Mouse (Mus musculus): Measurements from ENCODE around the gene Samd14.
"Not testable (repeated sequence)": the region's sequence is repeated elsewhere in the genome, so short reads cannot be mapped to it uniquely, and the experiment has no call there.

Gene Samd14

GRCm38 (mm10) chr11:95009629-95010014, at the start of gene Samd14:
Samd14 (plus strand) TSS chr11:95009879.
- DNase-seq (ENCODE audit: low spot score in 2 of 2), result peak; percentile 61 to 91

DNA sequence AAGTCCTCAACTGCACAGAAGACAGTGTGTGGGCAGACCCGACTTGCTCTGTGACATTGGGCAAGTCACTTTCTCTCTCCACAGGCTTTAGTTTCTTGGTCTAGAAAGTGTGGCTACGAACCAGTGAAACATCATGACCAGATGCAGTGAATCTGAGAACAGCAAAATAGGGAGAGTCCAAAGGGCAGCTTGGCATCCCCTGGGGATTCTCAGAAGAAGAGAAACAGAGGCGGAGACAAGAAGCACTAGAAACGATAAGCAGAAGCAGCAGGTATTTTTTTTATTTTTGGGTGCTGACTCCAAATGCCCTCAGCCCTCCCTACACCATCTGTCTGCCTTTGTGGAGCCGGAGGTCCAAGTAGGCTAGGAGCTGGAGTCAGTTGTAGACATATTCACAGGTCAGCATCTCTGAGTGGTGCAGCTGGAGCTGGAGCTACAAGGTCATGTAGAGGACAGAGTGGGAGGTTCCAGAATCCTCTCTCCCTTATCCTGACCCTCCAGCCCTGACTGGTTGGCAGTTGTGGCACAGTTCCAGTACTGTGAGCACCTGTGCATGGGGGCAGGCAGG, 47.1 kb upstream of the Samd14 start:
- no peak for DNase-seq (ENCODE audit: low spot score in 2 of 2)

DNA sequence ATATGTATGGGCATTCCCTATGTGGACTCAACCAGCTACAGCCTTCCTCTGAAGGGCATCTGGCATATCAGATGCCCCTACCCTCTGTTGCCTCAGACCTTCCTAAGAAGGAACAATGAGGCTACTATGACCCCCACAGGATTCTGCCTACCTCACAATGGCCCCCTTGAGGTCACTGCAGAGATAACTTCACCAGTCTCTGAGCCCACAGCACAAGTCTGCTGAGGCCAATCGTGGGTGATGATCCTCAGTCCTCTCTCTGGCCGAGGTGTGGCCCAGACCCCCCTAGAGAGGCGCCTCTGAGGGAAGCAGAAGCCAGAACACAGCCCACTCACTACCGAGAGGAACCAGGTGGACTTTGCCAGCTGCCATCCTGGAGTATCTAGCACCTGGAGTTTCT, 42.3 kb upstream of the Samd14 start, which contains the start of gene Hils1:
Hils1 (plus strand) TSS at position 175 of the 400 bp plus-strand sequence.
- no peak for DNase-seq (ENCODE audit: low spot score in 2 of 2)

DNA sequence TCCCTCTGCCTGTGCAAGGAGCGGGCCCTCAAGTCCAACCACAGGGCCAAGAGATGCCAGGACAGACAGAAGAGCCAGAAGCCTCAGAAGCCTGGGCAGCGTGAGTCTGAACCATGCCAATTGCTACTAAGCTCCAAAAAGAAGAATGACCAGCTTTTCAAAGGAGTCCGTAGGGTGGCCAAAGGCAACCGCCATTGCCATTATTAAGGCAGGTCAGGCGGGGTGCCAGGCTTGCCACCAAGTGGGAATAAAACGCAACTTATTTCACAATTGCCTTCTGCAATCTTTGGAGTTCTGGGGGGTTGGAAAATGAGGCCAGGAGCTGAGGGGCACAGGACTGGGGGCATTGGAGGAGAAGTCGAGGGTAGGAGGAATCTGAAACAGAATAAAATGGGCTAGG, 41.5 kb upstream of the Samd14 start:
- DNase-seq (ENCODE audit: low spot score in 2 of 2), result no peak

DNA sequence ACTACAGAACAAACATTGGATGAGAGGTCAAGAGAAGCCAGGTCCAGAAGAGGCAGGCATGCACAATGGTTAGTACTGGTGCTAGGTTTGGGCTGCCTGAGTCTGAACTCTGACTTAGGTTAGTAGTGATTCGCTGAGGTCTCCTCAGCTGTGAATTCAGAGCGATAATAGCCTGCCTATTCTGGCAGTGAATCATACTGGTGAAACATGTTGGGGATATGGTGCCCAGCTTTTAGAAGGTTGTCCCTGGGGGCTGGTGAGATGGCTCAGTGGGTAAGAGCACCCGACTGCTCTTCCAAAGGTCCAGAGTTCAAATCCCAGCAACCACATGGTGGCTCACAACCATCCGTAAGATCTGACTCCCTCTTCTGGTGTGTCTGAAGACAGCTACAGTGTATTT, 40.0 kb upstream of the Samd14 start:
- DNase-seq (ENCODE audit: low spot score in 2 of 2), result not testable (repeated sequence)

DNA sequence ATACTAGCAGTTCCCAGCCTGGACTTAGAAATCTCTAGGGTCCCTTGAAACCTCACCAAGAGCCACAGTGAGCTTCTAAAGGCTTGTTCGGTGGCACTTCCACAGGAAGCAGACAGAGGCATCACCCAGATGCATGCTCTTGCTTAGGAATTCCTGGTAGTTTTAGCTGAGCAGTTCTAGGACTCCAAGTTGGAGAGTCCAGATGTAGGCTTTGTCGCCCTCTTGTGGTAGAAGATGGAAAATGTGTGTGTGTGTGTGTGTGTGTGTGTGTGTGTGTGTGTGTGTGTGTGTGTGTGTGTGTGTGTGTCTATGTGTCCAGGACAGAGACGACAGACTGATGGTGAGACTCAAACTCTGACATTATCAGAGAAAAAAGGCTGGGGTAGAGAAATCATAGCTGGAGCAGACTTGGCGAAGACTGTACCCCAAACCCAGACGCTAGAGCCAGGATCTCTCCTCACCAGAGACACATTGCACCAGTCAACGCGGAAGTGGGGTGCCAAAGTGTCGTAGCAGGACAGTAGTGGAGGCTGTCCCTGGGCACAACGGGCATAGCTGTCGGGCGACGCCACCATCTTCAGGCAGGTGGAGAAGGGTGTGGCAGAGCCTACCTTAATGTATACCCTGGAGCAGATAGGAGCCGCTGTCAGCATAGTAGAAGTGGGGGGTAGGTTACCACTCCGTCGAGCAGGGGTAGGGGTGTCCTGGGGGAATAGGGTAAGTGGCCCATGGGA, 39.3 kb upstream of the Samd14 start:
- DNase-seq (ENCODE audit: low spot score in 2 of 2), result peak; percentile 65 to 86

GRCm38 (mm10) chr11:94971895-94972615, 37.6 kb upstream of the Samd14 start:
- no peak for DNase-seq (ENCODE audit: low spot score in 2 of 2)

GRCm38 (mm10) chr11:94972887-94973286, 36.8 kb upstream of the Samd14 start:
- DNase-seq (ENCODE audit: low spot score in 2 of 2), result no peak

DNA sequence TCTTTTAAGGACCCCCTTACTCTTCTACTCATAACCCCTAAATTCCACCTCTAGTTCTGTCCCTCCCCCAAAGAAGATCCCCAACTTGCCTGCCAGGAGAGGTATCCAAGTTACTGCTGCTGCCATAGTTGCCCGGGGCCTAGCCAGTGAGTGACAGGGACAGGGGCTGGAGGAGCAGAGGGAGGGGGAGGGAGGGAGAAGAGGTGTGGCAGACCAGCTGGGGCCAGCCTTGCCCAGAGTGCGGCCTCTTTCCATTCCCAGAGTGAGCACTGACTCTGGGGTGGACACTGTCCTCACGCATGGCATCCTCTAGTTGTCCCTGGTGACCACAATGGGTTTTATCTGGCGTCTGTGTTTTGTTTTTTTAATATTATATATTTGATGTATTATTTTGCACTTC, 36.4 kb upstream of the Samd14 start:
- no peak for DNase-seq (ENCODE audit: low spot score in 2 of 2)

GRCm38 (mm10) chr11:94974951-94975350, 34.7 kb upstream of the Samd14 start:
- DNase-seq (ENCODE audit: low spot score in 2 of 2), result no peak

GRCm38 (mm10) chr11:94976199-94976598, 33.5 kb upstream of the Samd14 start, which contains the start of gene Sgca:
Sgca (minus strand) TSS chr11:94976327.
- DNase-seq (ENCODE audit: low spot score in 2 of 2), result no peak

GRCm38 (mm10) chr11:94978178-94978915, 31.3 kb upstream of the Samd14 start:
- no peak for DNase-seq (ENCODE audit: low spot score in 2 of 2)

DNA sequence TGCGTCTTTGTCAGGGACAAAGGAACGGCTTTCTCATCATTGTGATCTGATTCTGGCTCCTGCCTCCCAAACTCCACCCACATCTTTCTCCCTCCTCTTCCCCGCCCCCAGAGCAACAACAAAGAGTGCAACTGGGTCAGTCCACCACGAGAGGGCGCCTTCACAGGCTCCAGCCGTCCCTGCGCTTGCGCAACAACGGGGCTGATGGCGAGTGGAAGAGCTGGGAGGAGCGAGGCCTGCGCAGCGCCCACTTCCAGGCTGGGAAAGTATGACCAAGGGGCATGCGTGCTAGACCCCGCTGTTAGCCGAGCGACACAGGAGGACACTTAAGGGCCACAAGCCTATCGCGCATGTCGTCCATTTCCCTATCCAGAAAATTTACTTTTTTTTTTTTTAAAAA, 30.7 kb upstream of the Samd14 start:
- DNase-seq (ENCODE audit: low spot score in 2 of 2), result peak; percentile 94 to 98

- no peak for DNase-seq (ENCODE audit: low spot score in 2 of 2)
Observed at GRCm38 (mm10) chr11:94979462-94980179, 30.1 kb upstream of the Samd14 start.

DNA sequence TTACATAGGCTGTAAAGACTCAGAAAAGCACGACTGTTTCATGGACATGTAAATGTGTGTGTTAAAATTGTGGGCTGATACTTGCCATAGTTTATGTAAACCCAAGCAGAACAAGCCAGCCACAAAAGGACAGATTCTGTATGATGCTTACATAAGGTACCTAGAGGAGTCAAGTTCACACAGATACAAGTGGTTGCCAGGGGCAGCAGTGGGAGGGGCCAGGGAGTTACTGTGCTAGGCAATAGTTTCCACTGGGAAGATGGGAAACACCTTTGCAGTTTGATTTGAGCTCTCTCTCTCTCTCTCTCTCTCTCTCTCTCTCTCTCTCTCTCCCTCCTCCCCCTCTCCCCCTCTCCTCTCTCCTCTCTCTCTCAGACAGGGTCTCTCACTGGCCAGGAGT, 24.5 kb upstream of the Samd14 start:
- DNase-seq (ENCODE audit: low spot score in 2 of 2), result no peak

DNA sequence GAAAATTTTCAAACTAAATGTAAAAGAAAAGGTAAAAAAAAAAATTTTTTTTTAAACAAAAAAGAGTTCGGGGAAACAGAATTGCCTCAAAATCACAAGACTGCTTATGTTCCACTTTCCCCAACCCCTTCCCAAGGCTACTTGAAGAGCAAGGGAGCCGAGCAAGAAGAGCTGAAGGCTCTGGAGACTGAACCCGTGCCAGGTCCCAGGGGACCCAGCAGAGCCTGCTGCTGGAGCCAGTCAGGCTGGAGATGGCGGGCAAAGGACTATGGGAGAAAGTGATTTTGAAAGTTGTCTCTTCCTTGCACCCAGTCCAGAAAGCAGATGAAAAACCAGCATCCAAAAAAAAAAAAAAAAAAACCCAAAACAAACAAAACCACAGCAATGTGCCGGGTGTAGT, 23.9 kb upstream of the Samd14 start:
- DNase-seq (ENCODE audit: low spot score in 2 of 2), result no peak

GRCm38 (mm10) chr11:94986435-94986834, 23.2 kb upstream of the Samd14 start:
- DNase-seq (ENCODE audit: low spot score in 2 of 2), result no peak

DNA sequence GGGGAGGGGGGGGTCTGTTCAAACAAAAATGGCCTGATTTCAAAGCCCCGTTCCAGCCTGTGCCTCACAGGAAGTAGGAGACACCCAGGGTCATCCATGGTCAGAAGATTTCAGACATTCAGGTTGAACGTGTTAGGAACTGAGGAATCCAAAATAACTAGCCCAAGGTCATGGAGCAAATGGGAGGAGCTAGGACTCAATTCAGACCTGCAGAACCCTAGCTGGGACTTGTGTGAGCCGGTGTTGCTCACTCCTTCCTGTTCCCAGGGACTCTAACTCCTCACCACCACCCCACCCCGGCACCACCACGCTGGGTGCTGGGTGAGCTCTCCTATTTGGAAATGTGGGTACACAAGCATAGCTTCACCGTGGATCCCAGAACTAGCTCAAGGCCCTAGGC, 22.3 kb upstream of the Samd14 start:
- DNase-seq (ENCODE audit: low spot score in 2 of 2), result no peak

DNA sequence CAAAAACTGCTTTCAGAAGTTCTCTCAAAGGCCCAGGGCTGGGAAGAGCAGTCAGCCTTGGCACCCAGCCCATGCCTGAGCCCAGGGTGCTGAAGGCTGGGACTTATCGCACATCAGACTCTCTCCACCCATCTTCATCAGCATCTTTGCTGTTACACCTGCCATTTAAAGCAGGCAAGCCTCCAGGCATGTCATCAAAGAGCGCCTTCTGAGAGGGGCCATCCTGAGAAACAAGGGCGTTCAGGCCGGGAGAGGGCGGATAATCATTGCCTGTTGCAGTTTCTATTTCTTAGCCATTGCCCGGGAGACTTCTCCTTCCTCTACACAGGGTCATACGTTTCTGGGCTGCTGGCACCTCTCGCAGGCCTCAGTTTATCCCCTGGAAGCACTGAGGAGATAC, 21.8 kb upstream of the Samd14 start:
- DNase-seq (ENCODE audit: low spot score in 2 of 2), result no peak

- no peak for DNase-seq (ENCODE audit: low spot score in 2 of 2)
Observed at GRCm38 (mm10) chr11:94988780-94989561, 20.7 kb upstream of the Samd14 start.

- DNase-seq (ENCODE audit: low spot score in 2 of 2), result peak in 1 of 2 experiments; percentile 75
Observed at GRCm38 (mm10) chr11:94989562-94990017, 20.1 kb upstream of the Samd14 start.
